Mouse (Mus musculus) erythroblast, embryonic 14.5 days (primary cell): ENCODE results near the gene Miga1. TPM values are rescaled to one million over a fixed set of nuclear protein-coding genes. Genes with fewer than 3 reads are reported as not detected.

ENCODE experiments used
- H3K27me3 ChIP-seq: 2 replicates; pipeline ENCODE4 v1.6.1; 2012; ENCODE audit warnings: inconsistent platforms; ENCODE audit not compliant: control insufficient read depth
- H3K36me3 ChIP-seq: 2 replicates; pipeline ENCODE4 v1.6.1; 2012; ENCODE audit warnings: mild to moderate bottlenecking, inconsistent platforms; ENCODE audit not compliant: control insufficient read depth
- H3K4me1 ChIP-seq: 2 replicates; pipeline ENCODE4 v1.6.1; 2012; ENCODE audit warnings: inconsistent platforms; ENCODE audit not compliant: control insufficient read depth
- H3K4me3 ChIP-seq: replicated peaks from 2 replicates; pipeline ENCODE3; 2012; ENCODE audit warnings: moderate library complexity, mild to moderate bottlenecking, inconsistent platforms
- H3K9me3 ChIP-seq: 2 replicates; pipeline ENCODE4 v1.6.1; 2012; ENCODE audit warnings: low read length, inconsistent platforms, mixed read lengths; ENCODE audit not compliant: control insufficient read depth
- GATA1 ChIP-seq: IDR thresholded peaks from 2 replicates; pipeline ENCODE4 v1.6.1; 2012; ENCODE audit warnings: low read length, inconsistent platforms, mixed read lengths
- TAL1 ChIP-seq: IDR thresholded peaks from 3 replicates; pipeline ENCODE4 v1.6.1; 2012; ENCODE audit warnings: low read length, inconsistent platforms, mixed read lengths
- polyA plus RNA-seq: library from polyadenylated mRNA; stranded (reverse); fragments of >175 nt; gene quantifications from 2 replicates; pipeline ENCODE4 v1.2.3, GENCODE M21; 2012

Miga1 gene
- polyA plus RNA-seq, 1 experiment: 0.55 TPM

DNA sequence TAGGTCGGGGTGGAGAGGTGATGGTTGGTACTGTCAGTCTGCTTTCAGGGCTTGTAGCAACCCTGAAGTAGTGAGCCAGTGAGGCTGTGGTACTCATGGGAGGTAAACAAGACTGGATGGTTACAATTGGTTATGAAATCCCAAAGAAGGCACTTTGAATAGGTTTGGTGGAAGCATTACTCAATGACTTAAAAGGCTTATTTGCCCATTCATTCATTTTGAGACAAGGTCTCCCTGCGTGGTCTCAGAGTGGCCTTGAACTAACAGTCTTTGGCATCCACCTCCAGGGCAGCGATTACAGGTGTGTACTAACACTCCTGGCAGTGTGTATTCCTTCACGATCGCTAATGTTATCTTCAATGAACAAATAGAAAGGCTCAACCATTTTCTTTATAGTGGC lies 10.8 kb upstream of the Miga1 start:
- Histone ChIP-seq H3K36me3 (peaks cover 39% of the 10 kb centered on the region), H3K9me3 (no peaks in the 10 kb centered on the region), H3K4me3 (no peak overlapping the region), H3K4me1 (peaks cover 60% of the 10 kb centered on the region), H3K27me3 (no peaks in the 10 kb centered on the region)
- TF ChIP-seq GATA1 (no peak), TAL1 (no peak)

DNA sequence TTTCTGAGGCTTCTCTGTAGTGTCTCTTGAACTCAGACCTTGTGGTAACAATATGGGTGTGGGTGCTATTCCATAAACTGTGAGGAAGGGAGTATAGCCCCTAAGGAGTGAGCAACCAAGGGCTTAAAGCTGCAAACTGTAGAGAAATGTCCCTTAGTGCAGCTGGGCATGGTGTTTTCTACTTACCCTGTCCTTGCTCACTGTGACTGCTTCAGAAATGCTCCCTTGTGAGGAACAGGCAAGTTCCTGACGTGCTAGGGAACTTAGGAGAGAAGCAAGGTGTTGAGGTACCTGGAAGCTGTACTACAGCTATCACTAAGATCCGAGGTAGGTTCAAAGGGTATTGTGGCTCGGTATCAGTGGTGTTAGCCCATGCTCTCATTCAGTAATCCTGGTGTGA lies 10.2 kb upstream of the Miga1 start:
- Histone ChIP-seq H3K4me1 (peaks cover 58% of the 10 kb centered on the region), H3K4me3 (no peak overlapping the region), H3K27me3 (no peaks in the 10 kb centered on the region), H3K9me3 (no peaks in the 10 kb centered on the region), H3K36me3 (peaks cover 39% of the 10 kb centered on the region)
- no peak for TF ChIP-seq TAL1

GRCm38 (mm10) chr3:152348011-152348830 lies 8.0 kb upstream of the Miga1 start:
- peak overlapping the region; percentile 77 for H3K4me3 ChIP-seq
- peaks cover 35% of the 10 kb centered on the region for H3K36me3 ChIP-seq
- no peak for TF ChIP-seq TAL1
- no peak for TF ChIP-seq GATA1
- no peaks in the 10 kb centered on the region for H3K27me3 ChIP-seq
- no peaks in the 10 kb centered on the region for H3K9me3 ChIP-seq
- peaks cover 53% of the 10 kb centered on the region for H3K4me1 ChIP-seq

DNA sequence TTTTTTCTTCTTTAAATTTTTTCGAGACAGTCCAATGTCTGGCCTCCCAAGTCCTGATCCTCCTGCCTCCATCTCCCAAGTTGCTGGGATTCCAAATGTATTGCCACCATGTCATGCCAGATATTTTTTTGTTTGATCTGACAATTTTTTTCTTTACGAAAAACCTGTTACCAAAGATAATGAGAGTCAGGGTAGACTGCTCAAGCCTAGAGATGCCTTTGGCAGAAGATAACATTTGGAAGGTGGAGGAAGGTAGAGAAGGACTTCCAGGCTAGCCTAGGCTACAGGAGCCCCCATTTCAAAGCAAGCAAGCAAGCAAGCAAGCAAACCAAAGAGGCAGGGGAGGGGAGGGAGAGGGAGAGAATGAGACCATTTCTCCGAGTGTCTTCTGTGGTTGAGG lies 7.0 kb upstream of the Miga1 start:
- H3K9me3 ChIP-seq: no peaks in the 10 kb centered on the region
- peak overlapping the region; percentile 77 for H3K4me3 ChIP-seq
- H3K36me3 ChIP-seq: peaks cover 27% of the 10 kb centered on the region
- H3K4me1 ChIP-seq: peaks cover 54% of the 10 kb centered on the region
- TF ChIP-seq GATA1: peak; percentile 51; the same call in 1 of the 2 replicates
- TF ChIP-seq TAL1: 0 out of 3 replicates have a peak, but pooled peaks have one; percentile 32
- H3K27me3 ChIP-seq: no peaks in the 10 kb centered on the region

GRCm38 (mm10) chr3:152346633-152347141 lies 6.5 kb upstream of the Miga1 start:
- no peak for TF ChIP-seq TAL1
- no peak for TF ChIP-seq GATA1
- Histone ChIP-seq H3K4me1 (peaks cover 57% of the 10 kb centered on the region), H3K4me3 (peak overlapping the region; percentile 77)

DNA sequence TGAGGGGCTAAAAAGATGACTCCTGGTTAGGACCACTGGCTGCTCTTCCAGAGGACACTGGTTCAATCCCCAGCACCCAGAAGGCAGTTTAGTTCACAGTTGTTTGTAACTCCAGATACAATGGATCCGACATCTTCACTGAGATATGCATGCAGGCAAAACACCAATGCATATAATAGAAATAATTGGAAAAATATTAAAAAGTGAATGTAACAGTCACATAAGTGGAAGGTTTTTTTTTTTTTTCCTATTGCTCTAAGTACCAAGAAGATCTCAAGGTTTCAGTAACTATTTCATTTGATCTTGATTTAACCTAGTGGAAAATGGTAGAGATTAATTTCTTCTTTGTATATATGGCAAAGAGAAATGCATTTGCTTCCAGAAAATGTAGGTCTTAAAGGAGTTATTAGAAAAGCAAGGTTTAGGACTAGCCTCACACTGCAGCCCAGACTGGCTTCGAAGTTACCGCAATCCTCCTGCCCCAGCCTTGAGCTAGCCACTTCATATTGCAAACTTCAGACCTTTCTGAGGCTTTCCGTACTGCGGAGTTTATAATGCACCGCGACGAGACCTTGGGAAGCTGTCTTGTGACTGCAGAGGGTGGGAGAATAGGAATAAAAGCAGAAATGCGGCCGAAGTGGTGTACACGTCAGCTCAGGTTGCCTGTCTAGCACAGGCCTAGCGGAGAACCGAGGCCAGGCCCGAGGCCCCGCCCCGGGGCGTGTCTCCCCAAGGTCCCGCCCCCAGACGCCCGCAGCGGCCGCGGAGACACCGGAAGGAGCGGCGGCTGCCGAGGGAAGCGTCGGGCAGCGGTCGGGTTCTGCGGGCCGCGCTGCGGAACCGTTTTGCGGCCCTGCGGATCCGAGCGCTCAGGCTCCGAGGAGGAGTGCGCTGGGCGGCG lies 5.8 kb upstream of the Miga1 start, which contains the start of gene Usp33:
TSS of gene Usp33 (plus strand) at position 747 of the 901 bp plus-strand sequence.
- Histone ChIP-seq H3K9me3 (no peaks in the 10 kb centered on the region), H3K27me3 (no peaks in the 10 kb centered on the region), H3K4me1 (peaks cover 55% of the 10 kb centered on the region), H3K4me3 (peak within 1 kb of the TSS; percentile 77), H3K36me3 (peaks cover 23% of the 10 kb centered on the region)
- TF ChIP-seq GATA1: no peak
- no peak for TF ChIP-seq TAL1

More at GRCm38 (mm10) chr3:152346633-152347141, 6.5 kb upstream of the Miga1 start:
- Histone ChIP-seq H3K9me3 (no peaks in the 10 kb centered on the region), H3K36me3 (peaks cover 26% of the 10 kb centered on the region), H3K27me3 (no peaks in the 10 kb centered on the region)

DNA sequence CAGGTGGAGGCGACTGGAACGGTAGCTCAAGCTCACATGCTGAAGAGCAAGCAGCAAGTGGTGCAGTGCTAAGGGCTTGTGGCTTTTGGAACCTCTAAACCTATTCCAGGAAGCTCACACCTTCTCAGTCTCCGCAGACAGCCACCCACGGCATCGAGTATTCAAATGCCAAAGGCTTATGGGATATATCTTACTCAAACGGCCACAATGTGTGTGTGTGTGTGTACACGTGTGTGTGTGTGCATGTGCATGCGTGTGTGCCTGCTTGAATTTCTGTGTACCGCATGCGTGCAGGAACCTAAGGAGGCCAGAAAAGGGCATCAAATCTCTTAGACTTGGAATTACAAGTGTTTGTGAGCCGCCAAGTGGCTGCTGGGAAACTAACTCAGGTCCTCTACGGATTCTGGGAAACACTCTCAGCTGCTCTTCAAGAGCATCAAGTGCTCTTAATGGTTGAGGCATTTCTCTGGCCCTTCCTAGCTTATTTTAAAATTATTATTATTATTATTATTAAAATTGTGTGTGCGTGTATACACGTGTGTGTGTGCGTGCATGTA lies 2.8 kb upstream of the Miga1 start:
- H3K27me3 ChIP-seq: no peaks in the 10 kb centered on the region
- H3K4me3 ChIP-seq: no peak overlapping the region
- peaks cover 49% of the 10 kb centered on the region for H3K4me1 ChIP-seq
- TF ChIP-seq GATA1: no peak
- TF ChIP-seq TAL1: no peak
- peaks cover 1% of the 10 kb centered on the region for H3K36me3 ChIP-seq
- no peaks in the 10 kb centered on the region for H3K9me3 ChIP-seq

GRCm38 (mm10) chr3:152336085-152336484 lies 4.1 kb downstream of the Miga1 start:
- Histone ChIP-seq H3K27me3 (no peaks in the 10 kb centered on the region), H3K4me3 (no peak overlapping the region), H3K9me3 (no peaks in the 10 kb centered on the region), H3K4me1 (peaks cover 16% of the 10 kb centered on the region), H3K36me3 (peaks cover 43% of the 10 kb centered on the region)
- no peak for TF ChIP-seq TAL1
- no peak for TF ChIP-seq GATA1

DNA sequence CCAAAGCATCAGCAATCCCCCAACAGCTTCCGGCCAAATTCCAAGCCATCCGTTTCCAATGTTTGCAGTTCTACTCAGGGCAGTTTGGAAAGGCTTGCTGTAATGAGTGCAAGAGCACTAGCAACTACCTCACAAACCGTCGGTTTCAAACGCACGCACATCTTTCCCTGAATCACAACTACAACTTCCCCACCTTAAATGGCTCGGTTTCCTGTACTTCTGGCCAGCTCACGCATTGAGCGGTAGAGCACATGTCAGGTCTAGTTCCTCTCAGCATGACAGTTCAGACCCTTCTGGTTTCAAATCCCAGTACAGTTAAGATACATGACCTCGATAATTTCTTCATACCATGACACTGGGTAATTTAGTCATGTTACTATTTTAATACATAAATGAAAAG lies 6.6 kb downstream of the Miga1 start:
- Histone ChIP-seq H3K27me3 (no peaks in the 10 kb centered on the region), H3K4me3 (no peak overlapping the region), H3K4me1 (no peaks in the 10 kb centered on the region), H3K9me3 (no peaks in the 10 kb centered on the region), H3K36me3 (peaks cover 43% of the 10 kb centered on the region)
- TF ChIP-seq GATA1: no peak
- no peak for TF ChIP-seq TAL1
